Mouse (Mus musculus) hindbrain, embryonic 12.5 days (tissue): ENCODE data around the gene Cep63. TPM values are rescaled to one million over a fixed set of nuclear protein-coding genes. Genes with fewer than 3 reads are reported as not detected.

ENCODE experiments used
- ATAC-seq: fragments of 200-750 bp; cut with Nextera tagmentation; 2 replicates; pipeline ENCODE4 v1.8.0; 2017; ENCODE audit warnings: moderate TSS enrichment; ENCODE audit not compliant: low FRiP score
- H3K27ac ChIP-seq: fragments of 300-500 bp; sonication (generic); 2 replicates; pipeline ENCODE4 v1.5.1; 2016; ENCODE audit warnings: mild to moderate bottlenecking
- H3K27me3 ChIP-seq: fragments of 300-500 bp; sonication (generic); 2 replicates; pipeline ENCODE4 v1.6.1; 2016; ENCODE audit warnings: mild to moderate bottlenecking
- H3K36me3 ChIP-seq: fragments of 300-500 bp; sonication (generic); 2 replicates; pipeline ENCODE4 v1.6.1; 2016; ENCODE audit warnings: mild to moderate bottlenecking
- H3K4me1 ChIP-seq: fragments of 300-500 bp; sonication (generic); 2 replicates; pipeline ENCODE4 v1.6.1; 2016
- H3K4me2 ChIP-seq: fragments of 300-500 bp; sonication (generic); replicated peaks from 2 replicates; pipeline ENCODE4 v1.6.1; 2016; ENCODE audit warnings: mild to moderate bottlenecking
- H3K4me3 ChIP-seq: fragments of 300-500 bp; sonication (generic); 2 replicates; pipeline ENCODE4 v1.5.1; 2016; ENCODE audit warnings: mild to moderate bottlenecking
- H3K9ac ChIP-seq: fragments of 300-500 bp; sonication (generic); 2 replicates; pipeline ENCODE4 v1.6.1; 2016; ENCODE audit warnings: mild to moderate bottlenecking, moderate library complexity
- H3K9me3 ChIP-seq: fragments of 300-500 bp; sonication (generic); replicated peaks from 2 replicates; pipeline ENCODE4 v1.6.1; 2016; ENCODE audit warnings: mild to moderate bottlenecking
- WGBS: fragments of 180-500 bp; shearing (Covaris S2); methylation state at CpG from one replicate; pipeline ENCODE4 v1.1.7; 2016; 5-methylcytosine and 5-hydroxymethylcytosine counted together
- polyA plus RNA-seq: library from polyadenylated mRNA; unstranded; fragments of >200 nt; fragmentation: Nextera tagmentation; extraction: Ambion mirVana; gene quantifications from 2 replicates; pipeline ENCODE4 v1.2.1, GENCODE M21; 2016

The Cep63 gene
- polyA plus RNA-seq, 1 experiment from 2014 or later = 56.9 TPM

DNA sequence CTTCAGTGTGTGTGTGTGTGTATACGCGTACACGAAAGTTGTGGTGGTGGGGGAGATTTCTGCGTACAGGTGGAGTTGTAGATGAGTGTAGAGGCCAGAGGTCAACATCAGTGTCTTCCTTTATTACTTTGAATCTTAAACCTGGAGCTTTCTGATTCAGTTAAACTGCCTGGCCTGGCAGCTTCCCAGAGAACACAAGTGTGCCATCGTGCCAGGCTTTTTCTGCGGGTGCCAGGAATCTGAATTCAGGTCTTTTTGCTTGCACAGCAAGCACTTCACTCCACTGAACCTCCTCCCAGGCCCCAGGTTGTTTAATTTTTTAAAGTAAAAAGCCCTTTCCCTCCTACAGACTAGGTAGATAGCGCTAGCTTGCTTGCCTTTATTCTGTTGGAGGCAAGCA lies 1.1 kb upstream of the Cep63 start:
- Histone ChIP-seq H3K36me3 (0 out of 2 replicates have a peak, but pooled peaks cover 8% of the 10 kb centered on the region), H3K9ac (peak overlapping the region; percentile 95), H3K27ac (peak overlapping the region; percentile 96), H3K4me1 (peaks cover 20% of the 10 kb centered on the region), H3K4me2 (peak overlapping the region; percentile 73), H3K9me3 (no peaks in the 10 kb centered on the region), H3K4me3 (peak overlapping the region; percentile 87), H3K27me3 (no peaks in the 10 kb centered on the region)
- no peak for ATAC-seq
- 86% methylated on average over 7 of the region's 7 CpGs for WGBS

DNA sequence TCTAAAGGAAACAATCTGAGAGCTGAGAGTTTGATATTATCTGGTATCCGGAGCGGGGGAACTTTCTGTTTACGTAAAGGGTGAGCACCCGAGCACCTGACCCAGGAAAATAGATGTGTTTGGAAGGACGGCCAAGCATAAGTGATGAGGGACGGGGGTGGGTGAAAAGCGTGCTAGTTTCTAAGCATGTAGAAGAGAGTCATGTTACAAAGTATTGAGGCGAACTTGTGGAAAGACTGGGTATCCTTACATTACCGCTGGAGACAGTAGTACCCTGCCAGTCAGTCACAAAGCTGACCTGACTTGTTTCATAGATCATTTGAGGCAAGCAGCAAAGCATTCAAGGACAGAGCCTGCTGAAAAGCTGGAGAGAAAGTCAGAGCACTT lies 498 bp upstream of the Cep63 start:
- ATAC-seq = no peak

DNA sequence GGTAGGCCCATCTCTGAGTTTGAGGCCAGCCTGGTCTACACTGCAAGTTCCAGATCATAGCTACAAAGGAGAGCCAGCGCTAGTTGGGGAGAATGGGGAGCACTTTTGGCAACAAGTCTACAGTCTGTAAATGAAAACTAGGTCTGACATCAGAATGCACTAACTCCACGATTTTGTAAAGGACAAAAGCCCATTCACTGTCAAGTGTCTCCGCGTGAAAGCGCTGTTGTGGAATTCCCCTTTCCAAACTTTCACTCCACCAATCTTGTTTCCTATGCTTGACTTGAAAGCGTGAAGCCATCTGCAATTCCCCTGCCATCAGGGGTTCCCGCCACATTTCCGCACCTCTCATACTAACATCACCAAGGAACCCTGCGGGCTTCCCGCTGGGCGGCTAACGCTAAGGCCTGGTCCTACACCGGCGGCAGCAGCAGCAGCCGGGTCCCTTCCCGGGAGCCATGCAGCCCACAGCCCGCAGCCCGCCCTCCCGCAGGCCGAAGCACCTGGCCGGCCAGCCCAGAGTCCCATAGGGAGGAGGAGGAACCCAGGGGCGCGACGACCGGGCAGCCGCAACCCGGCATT lies 842 bp downstream of the Cep63 start:
- peak overlapping the region; percentile 87 for H3K4me3 ChIP-seq
- H3K9me3 ChIP-seq = no peaks in the 10 kb centered on the region
- H3K27ac ChIP-seq = peak overlapping the region; percentile 96
- H3K4me1 ChIP-seq = peaks cover 20% of the 10 kb centered on the region
- ATAC-seq = peak; percentile 72
- H3K9ac ChIP-seq = peak overlapping the region; percentile 95
- H3K27me3 ChIP-seq = no peaks in the 10 kb centered on the region
- H3K4me2 ChIP-seq = peak overlapping the region; percentile 73
- no peaks in the 10 kb centered on the region for H3K36me3 ChIP-seq
- WGBS = under 1% methylated on average over 21 of the region's 27 CpGs

More for the DNA sequence above, 498 bp upstream of the Cep63 start:
- H3K9ac ChIP-seq = peak overlapping the region; percentile 95
- H3K27me3 ChIP-seq = no peaks in the 10 kb centered on the region
- peak overlapping the region; percentile 96 for H3K27ac ChIP-seq
- H3K4me1 ChIP-seq = peaks cover 20% of the 10 kb centered on the region
- 2% methylated on average over 9 of the region's 9 CpGs for WGBS
- H3K36me3 ChIP-seq = 0 out of 2 replicates have a peak, but pooled peaks cover 3% of the 10 kb centered on the region
- peak overlapping the region; percentile 87 for H3K4me3 ChIP-seq
- H3K9me3 ChIP-seq = no peaks in the 10 kb centered on the region
- H3K4me2 ChIP-seq = peak overlapping the region; percentile 73

DNA sequence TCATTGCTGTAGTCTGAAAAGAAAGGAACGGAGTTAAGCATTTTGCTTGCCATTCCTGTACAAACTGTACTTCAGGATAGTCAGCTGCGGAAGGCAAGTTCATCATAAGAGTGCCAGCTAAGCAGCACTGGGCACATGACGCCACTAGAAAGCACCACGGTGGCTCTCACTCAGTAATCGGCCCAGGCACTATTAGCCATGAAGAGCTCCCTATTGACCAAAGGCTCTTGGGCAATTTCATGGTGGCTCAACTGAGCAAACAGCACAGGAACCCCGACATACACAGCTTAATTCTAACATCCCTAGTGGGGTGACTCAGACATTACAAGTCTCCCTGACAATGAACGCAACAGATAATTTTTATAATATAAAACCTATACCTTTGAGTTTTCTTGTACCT lies 2.8 kb downstream of the Cep63 start:
- WGBS = 88% methylated on average over 7 of the region's 7 CpGs
- Histone ChIP-seq H3K4me3 (no peak overlapping the region), H3K4me1 (peaks cover 20% of the 10 kb centered on the region), H3K27me3 (no peaks in the 10 kb centered on the region), H3K27ac (no peak overlapping the region), H3K4me2 (no peak overlapping the region), H3K9ac (no peak overlapping the region), H3K36me3 (peaks cover 3% of the 10 kb centered on the region; the same call in 1 of the 2 replicates), H3K9me3 (no peaks in the 10 kb centered on the region)
- ATAC-seq = no peak

DNA sequence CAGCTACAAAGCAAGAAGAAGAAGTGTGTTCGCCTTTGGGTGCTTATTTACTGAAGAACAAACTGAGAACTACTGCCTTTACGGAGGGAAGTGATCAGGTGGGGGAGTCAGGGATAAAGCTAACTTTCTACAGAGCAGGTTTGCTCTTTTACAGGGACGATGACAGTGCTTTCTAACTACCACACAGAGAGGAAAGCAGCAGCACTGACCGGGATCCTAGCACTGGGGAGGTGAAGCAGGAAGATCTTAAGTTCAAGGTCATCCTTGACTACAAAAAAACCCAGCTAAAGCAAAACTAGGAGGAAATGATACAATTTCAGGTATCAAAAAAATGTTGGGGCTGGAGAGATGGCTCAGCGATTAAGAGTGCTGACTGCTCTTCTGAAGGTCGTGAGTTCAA lies 3.5 kb downstream of the Cep63 start:
- WGBS = 87% methylated on average over 6 of the region's 6 CpGs
- Histone ChIP-seq H3K27me3 (no peaks in the 10 kb centered on the region), H3K36me3 (peaks cover 7% of the 10 kb centered on the region), H3K9ac (no peak overlapping the region), H3K4me1 (peaks cover 20% of the 10 kb centered on the region), H3K4me2 (no peak overlapping the region), H3K27ac (no peak overlapping the region), H3K9me3 (no peaks in the 10 kb centered on the region), H3K4me3 (no peak overlapping the region)
- no peak for ATAC-seq

DNA sequence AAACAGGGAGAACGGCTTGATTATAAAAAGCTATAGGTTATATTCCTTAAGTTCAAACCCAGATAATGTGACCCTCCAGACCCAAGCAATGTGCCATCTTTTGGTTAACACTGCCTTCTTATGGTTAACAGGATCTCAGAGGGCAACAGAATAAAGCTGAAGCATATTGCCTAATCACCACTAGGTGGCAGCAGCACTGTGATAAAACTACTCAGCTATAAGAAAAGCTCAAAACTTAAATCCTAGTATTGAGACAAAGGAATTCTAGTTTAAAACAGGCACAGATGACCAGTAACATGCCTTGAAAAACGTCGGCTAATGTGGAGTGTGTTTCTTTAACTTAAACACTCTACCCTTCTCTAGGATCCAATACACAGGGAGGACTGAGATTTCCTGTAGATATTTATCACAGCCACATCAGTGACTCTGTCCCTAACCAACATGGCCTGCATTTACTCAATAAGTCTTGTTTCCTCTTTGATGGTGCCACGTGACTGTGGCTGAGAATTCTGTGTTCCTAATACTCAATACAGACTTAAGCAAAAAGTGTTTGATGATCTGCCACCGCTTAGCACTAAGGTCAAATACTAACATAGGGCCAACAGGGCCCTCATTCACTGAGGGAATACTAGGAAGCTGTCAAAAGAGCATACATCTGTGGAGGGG lies 4.0 kb downstream of the Cep63 start:
- no peak overlapping the region for H3K4me2 ChIP-seq
- H3K27me3 ChIP-seq = no peaks in the 10 kb centered on the region
- no peak overlapping the region for H3K27ac ChIP-seq
- H3K36me3 ChIP-seq = peaks cover 7% of the 10 kb centered on the region
- WGBS = 39% methylated on average over 5 of the region's 5 CpGs
- no peak overlapping the region for H3K4me3 ChIP-seq
- no peak for ATAC-seq
- H3K9ac ChIP-seq = no peak overlapping the region
- no peaks in the 10 kb centered on the region for H3K9me3 ChIP-seq
- H3K4me1 ChIP-seq = peaks cover 15% of the 10 kb centered on the region

DNA sequence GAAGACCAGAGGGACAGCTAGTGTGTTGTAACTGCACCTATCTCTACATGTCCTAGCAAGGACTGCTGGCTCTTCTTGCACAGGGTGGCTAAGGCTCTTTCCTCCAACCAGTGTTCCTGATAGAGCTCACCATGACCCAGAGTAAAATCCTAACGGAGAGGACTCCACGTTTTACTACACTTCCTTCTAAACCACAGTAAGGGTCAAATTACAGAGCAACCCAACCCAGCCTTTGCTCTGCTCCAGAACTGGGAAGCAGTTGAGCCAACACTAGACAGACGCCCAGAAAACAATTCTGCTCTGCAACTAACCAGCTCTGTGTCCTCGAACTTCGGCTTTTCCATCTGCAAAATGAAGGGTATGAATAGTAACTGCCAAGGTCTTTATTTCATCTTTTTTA lies 4.9 kb downstream of the Cep63 start:
- Histone ChIP-seq H3K36me3 (peaks cover 9% of the 10 kb centered on the region), H3K27me3 (no peaks in the 10 kb centered on the region), H3K4me3 (no peak overlapping the region), H3K9ac (no peak overlapping the region), H3K4me2 (no peak overlapping the region), H3K4me1 (peaks cover 10% of the 10 kb centered on the region), H3K27ac (no peak overlapping the region), H3K9me3 (no peaks in the 10 kb centered on the region)
- WGBS = 67% methylated on average over 5 of the region's 5 CpGs
- ATAC-seq = no peak

DNA sequence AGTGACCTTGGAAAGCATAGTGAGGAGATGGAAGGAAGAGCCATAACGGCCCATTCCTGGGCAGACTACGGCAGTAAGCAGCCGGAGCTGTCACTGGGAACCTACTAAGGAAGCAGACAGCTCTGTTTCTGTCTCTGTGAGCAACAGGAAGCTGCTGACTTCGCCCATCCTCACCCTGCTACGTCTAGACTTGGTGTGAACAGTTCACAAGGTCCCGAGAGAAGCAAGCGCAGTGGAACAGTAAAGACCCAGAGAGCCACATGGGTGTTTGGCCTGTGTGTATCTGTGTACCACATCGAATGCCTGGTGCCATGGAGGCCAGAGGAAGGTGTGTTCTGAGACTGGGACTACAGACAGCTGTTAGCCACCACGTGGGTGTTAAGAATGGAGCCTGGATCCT lies 10.1 kb downstream of the Cep63 start:
- ATAC-seq = no peak
- WGBS = 87% methylated on average over 9 of the region's 9 CpGs
- Histone ChIP-seq H3K27ac (no peak overlapping the region), H3K9me3 (no peaks in the 10 kb centered on the region), H3K27me3 (no peaks in the 10 kb centered on the region), H3K4me3 (no peak overlapping the region), H3K4me2 (no peak overlapping the region), H3K4me1 (no peaks in the 10 kb centered on the region), H3K9ac (no peak overlapping the region), H3K36me3 (peaks cover 48% of the 10 kb centered on the region)

DNA sequence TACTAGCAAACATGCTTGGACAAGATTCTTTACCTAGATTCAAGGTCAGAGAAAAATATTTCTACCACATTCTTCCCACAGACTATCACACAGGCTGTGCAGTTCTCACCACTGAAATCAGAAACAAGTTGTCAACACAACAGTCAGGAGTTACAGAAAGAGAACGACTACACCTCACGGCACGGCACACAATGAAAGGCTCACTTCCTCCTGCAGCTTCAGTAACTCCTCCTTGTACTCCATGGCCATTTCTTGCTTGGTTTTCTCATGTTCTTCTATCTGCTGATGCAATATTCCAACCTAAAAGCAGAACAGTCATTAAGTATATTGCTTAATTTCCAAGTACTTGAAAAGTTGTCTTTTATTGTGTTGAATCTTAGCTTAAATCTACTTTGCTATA lies 11.3 kb downstream of the Cep63 start:
- no peak for ATAC-seq
- WGBS = 91% methylated on average over 3 of the region's 3 CpGs
- peaks cover 55% of the 10 kb centered on the region for H3K36me3 ChIP-seq
- no peak overlapping the region for H3K27ac ChIP-seq
- no peaks in the 10 kb centered on the region for H3K27me3 ChIP-seq
- H3K9me3 ChIP-seq = no peaks in the 10 kb centered on the region
- H3K4me2 ChIP-seq = no peak overlapping the region
- no peaks in the 10 kb centered on the region for H3K4me1 ChIP-seq
- no peak overlapping the region for H3K4me3 ChIP-seq
- H3K9ac ChIP-seq = no peak overlapping the region

DNA sequence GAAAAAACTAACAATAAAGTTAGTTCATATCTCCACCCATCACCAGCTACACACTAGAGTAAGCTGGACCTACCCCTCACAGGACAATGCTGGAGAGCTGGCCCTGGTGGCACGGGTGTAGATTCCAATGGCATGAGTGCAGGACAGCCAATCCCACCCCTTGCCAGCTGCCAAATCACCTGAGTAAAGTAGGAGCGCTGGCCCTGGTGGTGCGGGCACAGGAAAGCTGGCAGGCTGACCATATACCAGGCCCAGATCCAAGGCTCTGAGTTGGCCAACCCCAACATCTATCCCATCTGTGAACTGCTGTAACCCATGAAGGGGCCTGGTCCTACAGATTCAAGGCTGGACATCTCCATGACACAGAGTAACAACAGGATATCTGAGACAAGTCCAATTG lies 17.1 kb downstream of the Cep63 start:
- H3K9ac ChIP-seq = no peak overlapping the region
- no peaks in the 10 kb centered on the region for H3K4me1 ChIP-seq
- H3K4me3 ChIP-seq = no peak overlapping the region
- no peak for ATAC-seq
- 95% methylated on average over 3 of the region's 3 CpGs for WGBS
- no peaks in the 10 kb centered on the region for H3K9me3 ChIP-seq
- no peaks in the 10 kb centered on the region for H3K27me3 ChIP-seq
- H3K27ac ChIP-seq = no peak overlapping the region
- H3K36me3 ChIP-seq = peaks cover 35% of the 10 kb centered on the region
- H3K4me2 ChIP-seq = no peak overlapping the region

DNA sequence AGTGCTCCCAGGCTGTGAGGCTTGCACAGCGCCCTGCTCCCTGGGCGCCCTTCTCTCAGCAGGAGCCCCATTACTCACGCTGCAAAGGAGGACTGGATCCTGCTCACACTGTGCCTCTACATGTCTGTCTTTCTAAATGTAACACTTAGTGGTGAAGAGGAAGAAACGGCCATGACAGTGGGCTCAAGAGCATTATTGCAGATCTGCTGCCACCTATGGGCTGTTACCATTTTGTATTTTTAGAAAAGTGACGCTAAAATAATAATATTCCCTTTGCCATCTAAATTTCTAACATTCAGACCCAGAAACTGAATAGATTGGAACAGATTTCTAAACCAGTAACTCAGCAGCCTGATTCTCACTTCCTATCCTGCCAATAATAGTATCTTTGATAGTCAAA lies 18.9 kb downstream of the Cep63 start:
- H3K4me3 ChIP-seq = no peak overlapping the region
- no peak for ATAC-seq
- H3K36me3 ChIP-seq = peaks cover 23% of the 10 kb centered on the region
- H3K9me3 ChIP-seq = no peaks in the 10 kb centered on the region
- no peak overlapping the region for H3K27ac ChIP-seq
- WGBS = 63% methylated on average over 5 of the region's 5 CpGs
- no peak overlapping the region for H3K9ac ChIP-seq
- H3K4me2 ChIP-seq = no peak overlapping the region
- H3K27me3 ChIP-seq = no peaks in the 10 kb centered on the region
- H3K4me1 ChIP-seq = no peaks in the 10 kb centered on the region

DNA sequence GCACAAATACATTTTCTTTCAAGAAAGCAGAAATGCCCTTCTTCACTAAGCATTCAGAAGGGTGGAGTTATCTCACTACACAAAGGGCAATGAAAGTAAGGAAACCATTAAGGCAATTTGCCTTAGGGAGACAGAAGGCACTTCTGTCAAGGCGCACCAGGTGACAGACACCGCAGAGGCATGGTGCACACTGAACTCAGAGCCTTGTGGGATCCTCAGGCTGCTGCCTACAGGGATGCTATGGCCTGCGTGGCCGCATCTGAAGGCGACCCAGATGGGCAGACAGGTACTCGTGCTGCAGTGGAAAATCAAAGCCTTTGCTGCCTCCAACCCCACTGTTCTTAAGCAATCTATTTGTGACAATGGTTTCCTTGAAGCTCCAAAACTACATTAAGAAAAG lies 21.2 kb downstream of the Cep63 start:
- Histone ChIP-seq H3K27ac (no peak overlapping the region), H3K9ac (no peak overlapping the region), H3K4me2 (no peak overlapping the region), H3K36me3 (peaks cover 21% of the 10 kb centered on the region), H3K4me1 (no peaks in the 10 kb centered on the region), H3K27me3 (no peaks in the 10 kb centered on the region), H3K9me3 (no peaks in the 10 kb centered on the region), H3K4me3 (no peak overlapping the region)
- 82% methylated on average over 6 of the region's 6 CpGs for WGBS
- no peak for ATAC-seq

DNA sequence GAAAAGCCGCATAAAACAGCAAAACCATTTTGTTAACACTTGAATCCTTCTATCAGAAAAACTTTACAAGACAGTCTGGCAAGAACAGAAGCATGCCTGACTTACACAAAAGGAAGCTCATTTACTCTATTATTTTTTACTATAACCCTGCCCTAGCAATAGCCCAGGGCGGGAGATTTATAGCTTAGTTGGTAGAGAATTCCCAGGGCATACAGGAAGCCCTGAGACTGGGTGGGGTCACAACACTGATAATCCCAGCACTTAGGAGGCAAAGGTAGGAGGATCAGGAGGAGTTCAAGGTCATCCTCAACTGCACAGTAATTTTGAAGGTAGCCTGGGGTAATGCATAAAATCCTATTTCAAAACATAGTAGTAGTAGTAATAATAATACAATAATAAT lies 24.7 kb downstream of the Cep63 start:
- Histone ChIP-seq H3K9ac (no peak overlapping the region), H3K36me3 (peaks cover 25% of the 10 kb centered on the region), H3K27ac (no peak overlapping the region), H3K9me3 (no peaks in the 10 kb centered on the region), H3K27me3 (no peaks in the 10 kb centered on the region), H3K4me2 (no peak overlapping the region), H3K4me3 (no peak overlapping the region), H3K4me1 (no peaks in the 10 kb centered on the region)
- WGBS = 91% methylated on average over 2 of the region's 2 CpGs
- ATAC-seq = no peak
